Mouse (Mus musculus) MEL-GATA-1-ER (cell line): ENCODE measurements around the gene Hdac7.
A peak's percentile ranks its signal among the peaks of the same experiment; 100 is the strongest.

ENCODE experiments used
- DNase-seq: peaks from one replicate; pipeline ENCODE4 v3.0.0-alpha.2; 2012; ENCODE audit warnings: low read depth; ENCODE audit errors: extremely low read depth

The Hdac7 gene

GRCm38 (mm10) chr15:97791126-97791700, 53.1 kb downstream of the Hdac7 start:
- DNase-seq, result no peak

GRCm38 (mm10) chr15:97789761-97790505, 54.4 kb downstream of the Hdac7 start:
- no peak for DNase-seq

GRCm38 (mm10) chr15:97788821-97789220, 55.5 kb downstream of the Hdac7 start:
- no peak for DNase-seq

- peak; percentile 68 for DNase-seq
Observed at GRCm38 (mm10) chr15:97787799-97788667, 56.3 kb downstream of the Hdac7 start.

- peak; percentile 63 for DNase-seq
Observed at GRCm38 (mm10) chr15:97787148-97787798, 57.0 kb downstream of the Hdac7 start.

GRCm38 (mm10) chr15:97786412-97787112, 57.7 kb downstream of the Hdac7 start:
- peak; percentile 96 for DNase-seq

GRCm38 (mm10) chr15:97785731-97786411, 58.4 kb downstream of the Hdac7 start:
- DNase-seq, result peak; percentile 93

GRCm38 (mm10) chr15:97784561-97785161, 59.6 kb downstream of the Hdac7 start:
- no peak for DNase-seq

GRCm38 (mm10) chr15:97784092-97784559, 60.2 kb downstream of the Hdac7 start:
- peak; percentile 86 for DNase-seq

GRCm38 (mm10) chr15:97782749-97783105, 61.6 kb downstream of the Hdac7 start:
- peak; percentile 86 for DNase-seq

- no peak for DNase-seq
Observed at GRCm38 (mm10) chr15:97781961-97782748, 62.1 kb downstream of the Hdac7 start.

- DNase-seq, result no peak
Observed at GRCm38 (mm10) chr15:97780611-97781031, 63.7 kb downstream of the Hdac7 start.

GRCm38 (mm10) chr15:97779576-97779975, 64.7 kb downstream of the Hdac7 start:
- DNase-seq, result no peak

GRCm38 (mm10) chr15:97778311-97779098, 65.8 kb downstream of the Hdac7 start, which contains the start of gene Slc48a1:
Slc48a1 (plus strand) TSS chr15:97778520.
- DNase-seq, result no peak

- DNase-seq, result no peak
Observed at GRCm38 (mm10) chr15:97776919-97777318, 67.4 kb downstream of the Hdac7 start.

GRCm38 (mm10) chr15:97776514-97776913, 67.8 kb downstream of the Hdac7 start:
- DNase-seq, result no peak

GRCm38 (mm10) chr15:97773961-97774370, 70.3 kb downstream of the Hdac7 start:
- no peak for DNase-seq

GRCm38 (mm10) chr15:97773108-97773507, 71.2 kb downstream of the Hdac7 start:
- no peak for DNase-seq
